Mouse (Mus musculus) MEL (cell line): ENCODE results near the gene Itga5. TPM values are rescaled to one million over a fixed set of nuclear protein-coding genes. Genes with fewer than 3 reads are reported as not detected.

Experiments
- DNase-seq: peaks from one replicate; pipeline ENCODE4 v3.0.0; 2011; ENCODE audit warnings: low read depth, low spot score
- H3K27ac ChIP-seq: 2 replicates; pipeline ENCODE4 v1.5.1; 2012; ENCODE audit warnings: low read depth, mild to moderate bottlenecking, control low read depth, low read length, moderate library complexity; ENCODE audit not compliant: control insufficient read depth
- H3K27me3 ChIP-seq, 2 experiments: fragments of 150-350 bp in 1 of 2; sonication (generic) in 1 of 2; 2 replicates each; pipeline ENCODE4 v1.6.1; 2012; ENCODE audit warnings: low read length in 2 of 2, mild to moderate bottlenecking in 2 of 2, improper control_type of control experiment in 1 of 2, moderate library complexity in 1 of 2; ENCODE audit not compliant: insufficient read depth in 2 of 2, control insufficient read depth in 1 of 2
- H3K36me3 ChIP-seq, 2 experiments: 2 replicates each; pipeline ENCODE4 v1.6.1; 2012 to 2014; ENCODE audit warnings: low read length in 2 of 2, improper control_type of control experiment in 1 of 2, inconsistent platforms in 1 of 2, mild to moderate bottlenecking in 1 of 2; ENCODE audit not compliant: insufficient read depth in 2 of 2, control insufficient read depth in 1 of 2
- H3K4me1 ChIP-seq, 2 experiments: fragments of 150-350 bp in 1 of 2; sonication (generic) in 1 of 2; 2 replicates each; pipeline ENCODE4 v1.6.1; 2012; ENCODE audit warnings: low read length in 2 of 2, improper control_type of control experiment in 1 of 2, mild to moderate bottlenecking in 1 of 2; ENCODE audit not compliant: insufficient read depth in 2 of 2, control insufficient read depth in 1 of 2
- H3K4me3 ChIP-seq, 2 experiments: fragments of 150-350 bp in 1 of 2; sonication (generic) in 1 of 2; 2 replicates each; pipeline ENCODE4 v1.5.1; 2012; ENCODE audit warnings: low read depth in 2 of 2, low read length in 2 of 2, mild to moderate bottlenecking in 2 of 2, moderate library complexity in 2 of 2, control low read depth in 1 of 2, improper control_type of control experiment in 1 of 2; ENCODE audit not compliant: control insufficient read depth in 1 of 2, insufficient read depth in 1 of 2
- H3K79me2 ChIP-seq: 2 replicates; pipeline ENCODE4 v1.6.1; 2012; ENCODE audit warnings: mild to moderate bottlenecking, low read length, moderate library complexity; ENCODE audit not compliant: control insufficient read depth, poor library complexity, insufficient read depth
- H3K9ac ChIP-seq: 2 replicates; pipeline ENCODE4 v1.6.1; 2012; ENCODE audit warnings: low read depth, mild to moderate bottlenecking, control low read depth, low read length, moderate library complexity; ENCODE audit not compliant: control insufficient read depth, poor library complexity, severe bottlenecking
- H3K9me3 ChIP-seq: fragments of 150-350 bp; sonication (generic); replicated peaks from 2 replicates; pipeline ENCODE4 v1.6.1; 2012; ENCODE audit warnings: mild to moderate bottlenecking, low read length, improper control_type of control experiment, moderate library complexity; ENCODE audit not compliant: insufficient read depth
- CHD2 ChIP-seq: IDR thresholded peaks from 2 replicates; pipeline ENCODE4 v1.6.1; 2011; ENCODE audit warnings: low read length, improper control_type of control experiment
- CTCF ChIP-seq, 3 experiments: IDR thresholded peaks in 2 of 3; conservative IDR thresholded peaks in 1 of 3; 2 replicates each; pipeline ENCODE4 v1.5.1; 2011 to 2012; ENCODE audit warnings: low read length in 3 of 3, low read depth in 2 of 3, mild to moderate bottlenecking in 2 of 3, improper control_type of control experiment in 1 of 3, inconsistent platforms in 1 of 3, mixed read lengths in 1 of 3, moderate library complexity in 1 of 3; ENCODE audit not compliant: control insufficient read depth in 1 of 3, insufficient read depth in 1 of 3, poor library complexity in 1 of 3, severe bottlenecking in 1 of 3
- E2F4 ChIP-seq: IDR thresholded peaks from 2 replicates; pipeline ENCODE4 v1.6.1; 2011; ENCODE audit warnings: low read depth, low read length, improper control_type of control experiment, borderline replicate concordance
- ELF1 ChIP-seq: IDR thresholded peaks from 2 replicates; pipeline ENCODE4 v1.6.1; 2014; ENCODE audit warnings: low read depth, mild to moderate bottlenecking, inconsistent platforms, low read length, improper control_type of control experiment, moderate library complexity
- GABPA ChIP-seq: IDR thresholded peaks from 2 replicates; pipeline ENCODE4 v1.6.1; 2012; ENCODE audit warnings: low read depth, mild to moderate bottlenecking, inconsistent platforms, low read length, improper control_type of control experiment, moderate library complexity
- JUND ChIP-seq: IDR thresholded peaks from 2 replicates; pipeline ENCODE4 v1.6.1; 2011; ENCODE audit warnings: low read depth, mild to moderate bottlenecking, improper control_type of control experiment, low read length
- MAX ChIP-seq: IDR thresholded peaks from 2 replicates; pipeline ENCODE4 v1.6.1; 2011; ENCODE audit warnings: low read length, improper control_type of control experiment
- RCOR1 ChIP-seq: IDR thresholded peaks from 2 replicates; pipeline ENCODE4 v1.6.1; 2012; ENCODE audit warnings: low read depth, mild to moderate bottlenecking, inconsistent platforms, low read length, improper control_type of control experiment
- SMC3 ChIP-seq: IDR thresholded peaks from 2 replicates; pipeline ENCODE4 v1.6.1; 2011; ENCODE audit warnings: low read depth, low read length, improper control_type of control experiment
- TCF12 ChIP-seq: IDR thresholded peaks from 2 replicates; pipeline ENCODE4 v1.6.1; 2014; ENCODE audit warnings: low read depth, mild to moderate bottlenecking, inconsistent platforms, low read length, improper control_type of control experiment, moderate library complexity
- UBTF ChIP-seq: IDR thresholded peaks from 2 replicates; pipeline ENCODE4 v1.6.1; 2012; ENCODE audit warnings: low read depth, mild to moderate bottlenecking, inconsistent platforms, low read length, improper control_type of control experiment, moderate library complexity, borderline replicate concordance; ENCODE audit not compliant: insufficient read depth
- ZKSCAN1 ChIP-seq: IDR thresholded peaks from 2 replicates; pipeline ENCODE4 v1.6.1; 2012; ENCODE audit warnings: low read depth, mild to moderate bottlenecking, inconsistent platforms, low read length, improper control_type of control experiment, moderate library complexity
- polyA plus RNA-seq, 2 experiments: library from polyadenylated mRNA; stranded (reverse) in 1 of 2; unstranded in 1 of 2; fragments of >175 nt in 1 of 2; fragments of >200 nt in 1 of 2; gene quantifications; 2 replicates each; pipeline versions ENCODE4 v1.2.1 to v1.2.4; 2012; ENCODE audit warnings: low replicate concordance in 2 of 2, low read depth in 1 of 2; ENCODE audit not compliant: insufficient read length in 2 of 2, insufficient read depth in 1 of 2, missing spikeins in 1 of 2
- total RNA-seq: library from RNA; depleted of rRNA; stranded (reverse); fragments of 300-350 nt; gene quantifications from 2 replicates; pipeline ENCODE4 v1.2.3, GENCODE M21; 2012; rRNA removed

Gene Itga5
- total and polyA plus RNA-seq, 3 experiments, result 6.0 to 17.4 TPM; not detected in 1

GRCm38 (mm10) chr15:103294649-103295048, 71.9 kb downstream of the Itga5 start:
- H3K36me3 ChIP-seq, result no peaks in the 10 kb centered on the region
- H3K9ac ChIP-seq, result no peak overlapping the region
- no peak overlapping the region for H3K4me3 ChIP-seq
- H3K27me3 ChIP-seq, result no peaks in the 10 kb centered on the region
- no peaks in the 10 kb centered on the region for H3K4me1 ChIP-seq
- no peak for DNase-seq
- no peak overlapping the region for H3K27ac ChIP-seq
- TF ChIP-seq JUND, result no peak
- TF ChIP-seq GABPA, result no peak
- no peak for TF ChIP-seq ELF1
- no peak for TF ChIP-seq E2F4
- no peak for TF ChIP-seq RCOR1
- no peak for TF ChIP-seq ZKSCAN1
- no peak for TF ChIP-seq SMC3
- no peak for TF ChIP-seq MAX
- no peak for TF ChIP-seq CTCF (IDR thresholded peaks at IDR 0.05 in 2 of 3, conservative IDR thresholded peaks at IDR 0.05 in 1 of 3; ENCODE audit: control insufficient read depth in 1 of 3, insufficient read depth in 1 of 3, low read depth in 2 of 3, low read length in 3 of 3, poor library complexity in 1 of 3, severe bottlenecking in 1 of 3)
- no peak for TF ChIP-seq UBTF
- TF ChIP-seq CHD2, result no peak
- TF ChIP-seq TCF12, result no peak
- TF ChIP-seq, all 39 proteins: peak for 0
- Histone ChIP-seq H3K9me3 (no peaks in the 10 kb centered on the region), H3K79me2 (no peaks in the 10 kb centered on the region)

Other genes starting within 250 kb of the Itga5 start
- gene Smug1, start 199.7 kb downstream of the Itga5 start, total RNA-seq, result 3.8 and 5.2 TPM in 2 replicates
- gene Smug1, start 199.7 kb downstream of the Itga5 start, polyA plus RNA-seq, result 1 to 10 TPM in 1 of 2 experiments, not detected in 1; 4.6 TPM
- gene Cbx5, start 126.9 kb downstream of the Itga5 start, total RNA-seq, result 39.8 and 40.5 TPM in 2 replicates
- 10 to 100 TPM; 42.4 to 67.1 TPM for gene Cbx5, start 126.9 kb downstream of the Itga5 start, polyA plus RNA-seq
- 322 and 402 TPM in 2 replicates for gene Hnrnpa1, start 126.3 kb downstream of the Itga5 start, total RNA-seq
- gene Hnrnpa1, start 126.3 kb downstream of the Itga5 start, polyA plus RNA-seq, result 100 to 1,000 TPM in 1 of 2 experiments, not detected in 1; 900 TPM
- 63.9 and 74.6 TPM in 2 replicates for gene Nfe2, start 108.4 kb downstream of the Itga5 start, total RNA-seq
- 100 to 1,000 TPM in 1 of 2 experiments, not detected in 1; 103 TPM for gene Nfe2, start 108.4 kb downstream of the Itga5 start, polyA plus RNA-seq
- gene Copz1, start 94.0 kb downstream of the Itga5 start, total RNA-seq, result 46.7 and 48.0 TPM in 2 replicates
- 100 to 1,000 TPM; 117 to 822 TPM for gene Copz1, start 94.0 kb downstream of the Itga5 start, polyA plus RNA-seq
- gene Gpr84, start 56.2 kb downstream of the Itga5 start, total RNA-seq, result 0.12 TPM in 1 of 2 replicates, not detected in the other
- under 1 TPM in 1 of 2 experiments, not detected in 1; 0.21 TPM for gene Gpr84, start 56.2 kb downstream of the Itga5 start, polyA plus RNA-seq
- gene Zfp385a, start 26.7 kb downstream of the Itga5 start, total RNA-seq, result 4.4 and 5.2 TPM in 2 replicates
- 10 to 100 TPM in 1 of 2 experiments, not detected in 1; 54.0 TPM for gene Zfp385a, start 26.7 kb downstream of the Itga5 start, polyA plus RNA-seq
- 0.15 TPM in 1 of 2 replicates, not detected in the other for gene Gtsf1, start 63.7 kb upstream of the Itga5 start, total RNA-seq
- gene Gtsf1, start 63.7 kb upstream of the Itga5 start, polyA plus RNA-seq, result not detected
- not detected in 2 replicates for gene Gtsf2, start 81.7 kb upstream of the Itga5 start, total RNA-seq
- gene Gtsf2, start 81.7 kb upstream of the Itga5 start, polyA plus RNA-seq, result not detected
- gene Nckap1l, start 87.0 kb upstream of the Itga5 start, total RNA-seq, result 17.8 and 17.9 TPM in 2 replicates
- gene Nckap1l, start 87.0 kb upstream of the Itga5 start, polyA plus RNA-seq, result 10 to 100 TPM in 1 of 2 experiments, not detected in 1; 27.1 TPM
- gene Pde1b, start 136.3 kb upstream of the Itga5 start, total RNA-seq, result 1.8 and 2.4 TPM in 2 replicates
- 1 to 10 TPM in 1 of 2 experiments, not detected in 1; 4.5 TPM for gene Pde1b, start 136.3 kb upstream of the Itga5 start, polyA plus RNA-seq
- not detected in 2 replicates for gene Ppp1r1a, start 171.2 kb upstream of the Itga5 start, total RNA-seq
- gene Ppp1r1a, start 171.2 kb upstream of the Itga5 start, polyA plus RNA-seq, result not detected
- not detected in 2 replicates for gene Glycam1, start 198.3 kb upstream of the Itga5 start, total RNA-seq
- gene Glycam1, start 198.3 kb upstream of the Itga5 start, polyA plus RNA-seq, result not detected